Mouse (Mus musculus) intestine, embryonic 16.5 days (tissue): ENCODE measurements around the gene Ank3. TPM values are rescaled to one million over a fixed set of nuclear protein-coding genes. Genes with fewer than 3 reads are reported as not detected.

Experiments used
- ATAC-seq: fragments of 200-750 bp; cut with Nextera tagmentation; 2 replicates; pipeline ENCODE4 v1.8.0; 2017; ENCODE audit warnings: moderate TSS enrichment, moderate library complexity
- H3K27ac ChIP-seq: fragments of 300-500 bp; sonication (generic); 2 replicates; pipeline ENCODE4 v1.5.1; 2014; ENCODE audit warnings: mild to moderate bottlenecking, low read length
- H3K27me3 ChIP-seq: fragments of 300-500 bp; sonication (generic); replicated peaks from 2 replicates; pipeline ENCODE4 v1.6.1; 2014; ENCODE audit warnings: low read length, control low read depth, mixed read lengths; ENCODE audit not compliant: control insufficient read depth, insufficient read depth
- H3K36me3 ChIP-seq: fragments of 300-500 bp; sonication (generic); 2 replicates; pipeline ENCODE4 v1.6.1; 2014; ENCODE audit warnings: low read length, control low read depth; ENCODE audit not compliant: control insufficient read depth, insufficient read depth
- H3K4me1 ChIP-seq: fragments of 300-500 bp; sonication (generic); 2 replicates; pipeline ENCODE4 v1.6.1; 2014; ENCODE audit warnings: low read length, control low read depth, mixed read lengths; ENCODE audit not compliant: control insufficient read depth, insufficient read depth
- H3K4me2 ChIP-seq: fragments of 300-500 bp; sonication (generic); 2 replicates; pipeline ENCODE4 v1.6.1; 2014; ENCODE audit warnings: low read depth, low read length, control low read depth
- H3K4me3 ChIP-seq: fragments of 300-500 bp; sonication (generic); 2 replicates; pipeline ENCODE4 v1.5.1; 2014; ENCODE audit warnings: mild to moderate bottlenecking, low read length
- H3K9ac ChIP-seq: fragments of 300-500 bp; sonication (generic); 2 replicates; pipeline ENCODE4 v1.6.1; 2014; ENCODE audit warnings: low read depth, low read length
- H3K9me3 ChIP-seq: fragments of 300-500 bp; sonication (generic); 2 replicates; pipeline ENCODE4 v1.6.1; 2016; ENCODE audit warnings: low read length, control low read depth; ENCODE audit not compliant: control insufficient read depth
- WGBS: fragments of 180-500 bp; shearing (Covaris S2); extraction: QIAGEN DNeasy Blood & Tissue Kit; methylation state at CpG from one replicate; pipeline ENCODE4 v1.1.7; 2014; 5-methylcytosine and 5-hydroxymethylcytosine counted together
- polyA plus RNA-seq: library from polyadenylated mRNA; unstranded; fragments of >200 nt; fragmentation: Nextera tagmentation; extraction: Ambion mirVana; gene quantifications from 2 replicates; pipeline ENCODE4 v1.2.1, GENCODE M21; 2015

Ank3 gene
- polyA plus RNA-seq, 1 experiment from 2014 or later: 21.7 TPM

GRCm38 (mm10) chr10:70022596-70022995 lies 624.0 kb downstream of the Ank3 start:
- H3K36me3 ChIP-seq: no peaks in the 10 kb centered on the region; the same call in 1 of the 2 replicates
- no peak overlapping the region for H3K4me3 ChIP-seq
- no peak overlapping the region for H3K9ac ChIP-seq
- ATAC-seq: no peak
- H3K9me3 ChIP-seq: no peaks in the 10 kb centered on the region
- H3K27me3 ChIP-seq: no peaks in the 10 kb centered on the region
- 74% methylated on average over 5 of the region's 5 CpGs for WGBS
- H3K27ac ChIP-seq: no peak overlapping the region
- no peak overlapping the region for H3K4me2 ChIP-seq
- no peaks in the 10 kb centered on the region for H3K4me1 ChIP-seq

DNA sequence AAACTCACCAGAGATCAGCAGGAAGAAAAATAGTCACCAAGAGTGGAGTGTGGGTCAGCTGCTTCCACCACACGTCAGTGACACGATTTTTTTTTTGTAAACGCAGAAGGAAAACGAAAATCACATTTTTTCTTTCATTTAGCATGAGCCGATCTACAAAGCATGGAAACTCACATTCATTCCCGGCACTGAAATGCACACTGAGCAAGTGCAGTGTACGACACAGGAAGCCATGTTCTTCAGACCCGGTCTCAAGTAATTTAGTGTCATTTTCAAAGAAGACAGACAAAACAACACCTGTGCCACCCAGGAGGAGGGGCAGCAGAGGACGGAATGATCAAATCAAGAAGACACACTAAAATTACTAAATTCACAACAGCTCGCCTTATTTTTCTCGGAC lies 625.3 kb downstream of the Ank3 start:
- 88% methylated on average over 11 of the region's 11 CpGs for WGBS
- no peak for ATAC-seq
- H3K4me3 ChIP-seq: no peak overlapping the region
- no peak overlapping the region for H3K9ac ChIP-seq
- no peaks in the 10 kb centered on the region for H3K9me3 ChIP-seq
- H3K27me3 ChIP-seq: no peaks in the 10 kb centered on the region
- H3K4me2 ChIP-seq: no peak overlapping the region
- H3K27ac ChIP-seq: no peak overlapping the region
- H3K36me3 ChIP-seq: no peaks in the 10 kb centered on the region; the same call in 1 of the 2 replicates
- no peaks in the 10 kb centered on the region for H3K4me1 ChIP-seq

GRCm38 (mm10) chr10:70031942-70032341 lies 633.4 kb downstream of the Ank3 start:
- no peaks in the 10 kb centered on the region for H3K9me3 ChIP-seq
- WGBS: 85% methylated on average over 8 of the region's 8 CpGs
- ATAC-seq: no peak
- no peak overlapping the region for H3K27ac ChIP-seq
- H3K4me3 ChIP-seq: no peak overlapping the region
- no peak overlapping the region for H3K9ac ChIP-seq
- no peak overlapping the region for H3K4me2 ChIP-seq
- no peaks in the 10 kb centered on the region for H3K4me1 ChIP-seq
- no peaks in the 10 kb centered on the region for H3K36me3 ChIP-seq
- H3K27me3 ChIP-seq: no peaks in the 10 kb centered on the region

- H3K9ac ChIP-seq: no peak overlapping the region
- no peak overlapping the region for H3K4me2 ChIP-seq
- H3K27ac ChIP-seq: no peak overlapping the region
- H3K4me1 ChIP-seq: no peaks in the 10 kb centered on the region
- no peak for ATAC-seq
- WGBS: 88% methylated on average over 9 of the region's 9 CpGs
- H3K4me3 ChIP-seq: no peak overlapping the region
- H3K36me3 ChIP-seq: no peaks in the 10 kb centered on the region
- no peaks in the 10 kb centered on the region for H3K27me3 ChIP-seq
- no peaks in the 10 kb centered on the region for H3K9me3 ChIP-seq
Observed at GRCm38 (mm10) chr10:70032982-70033381, 634.4 kb downstream of the Ank3 start.

- WGBS: 60% methylated on average over 3 of the region's 3 CpGs
- Histone ChIP-seq H3K27ac (no peak overlapping the region), H3K4me3 (no peak overlapping the region), H3K9me3 (no peaks in the 10 kb centered on the region), H3K4me2 (no peak overlapping the region), H3K36me3 (no peaks in the 10 kb centered on the region), H3K4me1 (no peaks in the 10 kb centered on the region), H3K27me3 (no peaks in the 10 kb centered on the region), H3K9ac (no peak overlapping the region)
- no peak for ATAC-seq
Observed at GRCm38 (mm10) chr10:70033856-70034255, 635.3 kb downstream of the Ank3 start.

DNA sequence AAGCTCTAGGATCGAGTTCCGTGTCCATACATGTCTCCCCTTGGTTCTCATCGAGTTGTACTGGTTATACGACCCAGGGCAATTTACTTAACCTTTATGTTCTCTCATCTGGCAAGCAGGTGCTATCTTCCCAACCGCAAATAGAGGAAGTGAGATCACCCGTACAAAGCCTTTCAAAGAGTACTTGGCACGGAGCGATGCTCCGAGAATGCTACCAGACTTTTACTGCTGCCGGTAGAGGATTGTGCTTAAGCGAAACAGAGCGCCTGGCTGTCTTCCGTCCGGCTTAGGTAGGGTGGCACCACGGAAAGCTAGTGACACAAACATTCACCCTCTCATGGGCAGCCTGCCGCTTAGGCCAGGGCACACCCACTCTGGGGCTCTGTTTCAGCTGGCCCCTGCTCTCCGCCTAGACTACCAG lies 641.3 kb downstream of the Ank3 start:
- no peaks in the 10 kb centered on the region for H3K27me3 ChIP-seq
- no peak for ATAC-seq
- H3K9me3 ChIP-seq: no peaks in the 10 kb centered on the region
- H3K4me1 ChIP-seq: no peaks in the 10 kb centered on the region
- H3K36me3 ChIP-seq: no peaks in the 10 kb centered on the region
- no peak overlapping the region for H3K4me3 ChIP-seq
- WGBS: 72% methylated on average over 17 of the region's 17 CpGs
- H3K9ac ChIP-seq: no peak overlapping the region
- H3K4me2 ChIP-seq: no peak overlapping the region
- H3K27ac ChIP-seq: no peak overlapping the region

DNA sequence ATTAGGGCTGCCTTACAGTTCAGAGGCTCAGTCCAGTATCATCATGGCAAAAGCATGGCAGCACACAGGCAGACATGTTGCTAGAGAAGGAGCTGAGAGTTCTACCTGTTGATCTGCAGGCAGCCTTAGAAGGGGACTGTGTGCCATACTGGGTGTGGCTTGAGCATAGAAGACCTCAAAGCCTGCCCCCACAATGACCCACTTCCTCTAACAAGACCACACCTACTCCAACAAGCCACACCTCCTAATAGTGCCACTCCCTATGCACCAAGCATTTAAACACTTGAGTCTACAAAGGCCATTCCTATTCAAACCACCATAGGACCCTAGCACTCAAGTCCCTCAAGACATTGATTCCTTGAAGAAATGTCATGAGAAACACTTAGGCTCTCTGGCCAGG lies 643.0 kb downstream of the Ank3 start:
- no peaks in the 10 kb centered on the region for H3K36me3 ChIP-seq
- no peaks in the 10 kb centered on the region for H3K4me1 ChIP-seq
- no peak overlapping the region for H3K4me3 ChIP-seq
- ATAC-seq: no peak
- H3K9me3 ChIP-seq: no peaks in the 10 kb centered on the region
- H3K9ac ChIP-seq: no peak overlapping the region
- H3K27ac ChIP-seq: no peak overlapping the region
- no peaks in the 10 kb centered on the region for H3K27me3 ChIP-seq
- no peak overlapping the region for H3K4me2 ChIP-seq

GRCm38 (mm10) chr10:70045722-70046121 lies 647.1 kb downstream of the Ank3 start:
- no peak overlapping the region for H3K9ac ChIP-seq
- H3K4me3 ChIP-seq: no peak overlapping the region
- no peak for ATAC-seq
- no peak overlapping the region for H3K4me2 ChIP-seq
- H3K27me3 ChIP-seq: no peaks in the 10 kb centered on the region
- 68% methylated on average over 2 of the region's 2 CpGs for WGBS
- no peaks in the 10 kb centered on the region for H3K4me1 ChIP-seq
- no peak overlapping the region for H3K27ac ChIP-seq
- no peaks in the 10 kb centered on the region for H3K36me3 ChIP-seq
- H3K9me3 ChIP-seq: no peaks in the 10 kb centered on the region

- Histone ChIP-seq H3K4me2 (no peak overlapping the region), H3K27ac (no peak overlapping the region), H3K9me3 (peaks cover 5% of the 10 kb centered on the region; the same call in 1 of the 2 replicates), H3K27me3 (no peaks in the 10 kb centered on the region), H3K36me3 (no peaks in the 10 kb centered on the region), H3K9ac (no peak overlapping the region), H3K4me1 (no peaks in the 10 kb centered on the region), H3K4me3 (no peak overlapping the region)
- WGBS: 72% methylated on average over 7 of the region's 7 CpGs
- ATAC-seq: no peak
Observed at GRCm38 (mm10) chr10:70049771-70050170, 651.2 kb downstream of the Ank3 start.

GRCm38 (mm10) chr10:70055291-70055690 lies 656.7 kb downstream of the Ank3 start:
- Histone ChIP-seq H3K9ac (no peak overlapping the region), H3K36me3 (no peaks in the 10 kb centered on the region), H3K4me3 (no peak overlapping the region), H3K9me3 (peaks cover 5% of the 10 kb centered on the region; the same call in 1 of the 2 replicates), H3K4me2 (no peak overlapping the region), H3K4me1 (no peaks in the 10 kb centered on the region), H3K27me3 (no peaks in the 10 kb centered on the region), H3K27ac (no peak overlapping the region)
- no peak for ATAC-seq
- WGBS: 98% methylated on average over 2 of the region's 2 CpGs
